Mouse (Mus musculus): ENCODE measurements around the gene Zc3h18. TPM values are rescaled to one million over a fixed set of nuclear protein-coding genes. Genes with fewer than 3 reads are reported as not detected.

The Zc3h18 gene
- total and polyA plus RNA-seq, 3 experiments = 11.2 to 22.1 (median 21.8) TPM

DNA sequence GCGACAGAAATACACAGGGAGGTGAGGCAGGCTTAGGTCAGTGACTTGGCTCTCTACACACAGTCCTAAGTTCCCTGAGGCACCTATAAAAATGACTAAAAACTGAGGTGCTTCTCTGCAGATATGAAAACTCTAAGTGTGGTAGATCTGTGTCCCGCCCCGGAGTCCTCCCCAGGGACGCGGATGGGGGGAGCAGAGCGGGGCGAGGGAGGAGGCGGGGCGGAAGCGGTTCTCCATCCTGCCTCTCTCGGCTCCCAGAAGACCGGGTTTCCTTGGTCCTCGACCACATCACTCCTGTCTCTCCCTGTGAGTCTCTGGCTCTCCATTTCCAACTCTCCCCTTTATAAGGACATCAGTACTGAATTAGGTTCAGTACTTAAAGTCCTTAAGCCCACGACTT, 32.7 kb upstream of the Zc3h18 start:
- H3K4me1 ChIP-seq (ENCODE audit: control insufficient read depth, insufficient read depth, low read length) = peaks cover 13% of the 10 kb centered on the region
- H3K4me3 ChIP-seq = peak overlapping the region; percentile 26; the same call in 1 of the 2 replicates
- H3K27ac ChIP-seq = peak overlapping the region; percentile 49; the same call in 1 of the 2 replicates
- DNase-seq = peak; percentile 61 to 62
- intact Hi-C loops (cut with DNase I) = loop anchor here (2.0 kb wide), 1 partner anchor 25 kb away; no protein-coding TSS in a partner anchor
- H3K79me2 ChIP-seq (replicated peaks; ENCODE audit: control insufficient read depth, insufficient read depth, low read length) = no peaks in the 10 kb centered on the region
- 1% methylated on average over 14 of the region's 14 CpGs for WGBS
- no peak overlapping the region for H3K9ac ChIP-seq (ENCODE audit: low read depth, low read length)
- no peaks in the 10 kb centered on the region for H3K36me3 ChIP-seq (ENCODE audit: control insufficient read depth, insufficient read depth, low read length)
- peak; percentile 54; the same call in 1 of the 2 replicates for TF ChIP-seq POLR2A (IDR thresholded peaks at IDR 0.05; ENCODE audit: insufficient read depth, low read depth, low read length)
- no peak for TF ChIP-seq CTCF (IDR thresholded peaks at IDR 0.05)
- H3K27me3 ChIP-seq (ENCODE audit: control insufficient read depth, insufficient read depth, low read length) = no peaks in the 10 kb centered on the region

DNA sequence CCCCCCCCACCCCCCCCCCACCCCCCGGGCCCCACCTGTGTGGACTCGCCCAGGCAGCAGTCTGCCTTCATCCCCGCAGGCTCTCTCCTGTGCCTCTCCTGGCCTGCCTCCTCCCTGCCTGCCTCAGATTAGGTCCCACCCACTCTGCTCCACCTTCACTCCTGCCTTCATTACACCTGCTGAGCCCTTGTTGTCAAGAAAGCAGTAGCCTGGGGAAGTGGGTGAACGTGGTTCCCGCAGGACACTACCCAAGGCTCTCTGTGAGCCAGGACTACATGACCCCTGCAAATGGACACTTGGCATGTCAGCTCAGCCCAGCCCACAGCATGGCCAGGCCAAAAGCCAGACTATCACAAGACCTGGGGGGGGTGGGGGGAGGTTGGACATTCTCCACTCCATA, 32.2 kb upstream of the Zc3h18 start:
- no peak overlapping the region for H3K4me3 ChIP-seq
- H3K4me1 ChIP-seq (ENCODE audit: control insufficient read depth, insufficient read depth, low read length) = peaks cover 13% of the 10 kb centered on the region
- H3K27ac ChIP-seq = no peak overlapping the region
- TF ChIP-seq EP300 (IDR thresholded peaks at IDR 0.05; ENCODE audit: insufficient read depth, low read depth, low read length) (no peak), POLR2A (IDR thresholded peaks at IDR 0.05; ENCODE audit: insufficient read depth, low read depth, low read length) (no peak), CTCF (IDR thresholded peaks at IDR 0.05) (no peak)
- H3K36me3 ChIP-seq (ENCODE audit: control insufficient read depth, insufficient read depth, low read length) = no peaks in the 10 kb centered on the region
- WGBS = 8% methylated on average over 3 of the region's 5 CpGs
- no peak for DNase-seq
- no peaks in the 10 kb centered on the region for H3K79me2 ChIP-seq (replicated peaks; ENCODE audit: control insufficient read depth, insufficient read depth, low read length)
- intact Hi-C loops (cut with DNase I) = no loop called here
- H3K9ac ChIP-seq (ENCODE audit: low read depth, low read length) = no peak overlapping the region
- no peaks in the 10 kb centered on the region for H3K27me3 ChIP-seq (ENCODE audit: control insufficient read depth, insufficient read depth, low read length)

DNA sequence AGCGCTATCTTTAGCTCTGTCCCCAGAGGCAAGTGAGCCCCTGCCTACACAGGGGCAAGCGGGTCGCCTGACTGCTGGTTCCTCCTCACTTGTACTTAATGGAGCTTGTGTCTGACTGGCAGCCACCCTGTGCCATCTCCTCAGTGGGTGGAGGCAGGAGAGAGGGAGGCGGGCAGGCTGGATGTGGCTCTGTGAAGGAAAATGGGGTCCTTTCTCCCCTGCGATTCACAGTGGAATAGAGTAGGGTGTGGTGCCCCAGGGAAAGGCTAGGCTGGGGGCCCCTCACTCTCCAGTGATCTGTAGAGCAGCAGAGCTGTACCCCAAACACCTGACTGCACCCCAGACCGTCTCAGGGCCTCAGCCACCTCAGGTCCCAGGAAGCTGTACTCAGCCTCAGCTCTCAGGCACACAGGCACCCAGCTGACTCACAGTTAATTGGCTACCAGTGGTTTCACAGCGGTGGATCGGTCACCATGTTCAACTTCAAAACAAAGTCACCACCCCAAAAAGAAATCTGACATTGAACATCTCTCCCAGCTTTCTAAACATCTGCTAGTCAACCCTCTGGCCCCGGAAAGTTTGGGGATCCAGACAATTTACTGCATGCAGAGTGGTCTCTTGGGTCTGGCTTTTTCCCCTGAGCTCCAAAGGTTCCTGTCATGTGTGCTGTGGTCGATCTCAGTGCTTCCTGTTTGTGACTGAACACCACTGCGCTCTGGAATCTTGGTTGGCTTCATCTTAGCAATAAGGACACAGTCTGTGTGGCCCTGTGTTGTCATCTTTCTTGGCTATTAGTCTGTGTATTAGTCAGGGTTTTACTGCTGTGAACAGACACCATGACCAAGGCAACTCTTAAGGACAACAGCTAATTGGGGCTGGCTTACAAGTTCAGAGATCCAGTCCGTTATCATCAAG, 31.0 kb upstream of the Zc3h18 start:
- WGBS = 59% methylated on average over 12 of the region's 12 CpGs
- intact Hi-C loops (cut with DNase I) = no loop called here
- Histone ChIP-seq H3K4me1 (ENCODE audit: control insufficient read depth, insufficient read depth, low read length) (peaks cover 13% of the 10 kb centered on the region), H3K4me3 (no peak overlapping the region), H3K36me3 (ENCODE audit: control insufficient read depth, insufficient read depth, low read length) (no peaks in the 10 kb centered on the region), H3K27ac (no peak overlapping the region), H3K9ac (ENCODE audit: low read depth, low read length) (no peak overlapping the region), H3K27me3 (ENCODE audit: control insufficient read depth, insufficient read depth, low read length) (no peaks in the 10 kb centered on the region), H3K79me2 (replicated peaks; ENCODE audit: control insufficient read depth, insufficient read depth, low read length) (no peaks in the 10 kb centered on the region)
- DNase-seq = no peak
- TF ChIP-seq EP300 (IDR thresholded peaks at IDR 0.05; ENCODE audit: insufficient read depth, low read depth, low read length) (no peak), POLR2A (IDR thresholded peaks at IDR 0.05; ENCODE audit: insufficient read depth, low read depth, low read length) (no peak), CTCF (IDR thresholded peaks at IDR 0.05) (no peak)

DNA sequence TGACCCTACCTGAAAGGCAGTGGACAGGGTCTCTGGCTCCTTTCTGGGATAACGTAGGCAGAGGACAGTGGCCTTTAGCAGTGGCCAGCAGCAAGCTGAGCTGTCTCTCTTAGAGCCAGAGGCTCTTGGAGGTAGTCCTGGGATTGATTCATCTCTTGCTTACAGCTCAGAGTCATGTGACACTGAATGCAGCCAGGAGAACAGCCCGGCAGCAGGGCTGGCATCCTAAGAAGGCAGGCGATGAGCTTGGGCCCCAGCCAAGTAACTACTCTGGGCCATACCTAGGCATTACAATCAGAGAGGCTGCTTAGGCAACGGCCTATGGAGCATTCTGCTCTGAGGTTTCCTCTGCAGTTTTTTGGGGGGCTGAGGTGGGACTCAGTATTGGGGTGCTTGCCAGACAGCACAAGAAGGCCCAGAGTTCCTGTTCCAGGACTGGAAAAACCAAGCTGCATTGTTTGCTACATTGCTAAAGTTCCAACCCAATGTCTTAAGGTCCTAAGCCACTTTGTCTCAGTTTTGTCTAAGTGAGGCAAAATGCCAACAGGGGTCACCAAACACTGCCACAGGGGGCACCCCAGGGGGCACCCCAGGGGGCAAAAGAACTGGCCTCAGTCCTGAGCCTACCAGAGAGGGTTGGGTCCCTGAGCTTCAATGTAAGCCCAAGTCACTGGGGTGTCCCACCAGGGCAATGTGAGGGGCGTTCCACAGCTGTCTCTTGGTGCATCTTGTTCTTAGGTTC, 28.4 kb upstream of the Zc3h18 start:
- intact Hi-C loops (cut with DNase I) = no loop called here
- no peak overlapping the region for H3K4me3 ChIP-seq
- H3K4me1 ChIP-seq (ENCODE audit: control insufficient read depth, insufficient read depth, low read length) = peaks cover 9% of the 10 kb centered on the region
- peak in 1 of 2 experiments; percentile 65 for DNase-seq
- WGBS = 50% methylated on average over 5 of the region's 5 CpGs
- no peak overlapping the region for H3K27ac ChIP-seq
- no peak overlapping the region for H3K9ac ChIP-seq (ENCODE audit: low read depth, low read length)
- no peaks in the 10 kb centered on the region for H3K36me3 ChIP-seq (ENCODE audit: control insufficient read depth, insufficient read depth, low read length)
- H3K27me3 ChIP-seq (ENCODE audit: control insufficient read depth, insufficient read depth, low read length) = no peaks in the 10 kb centered on the region
- no peak for TF ChIP-seq POLR2A (IDR thresholded peaks at IDR 0.05; ENCODE audit: insufficient read depth, low read depth, low read length)
- TF ChIP-seq CTCF (IDR thresholded peaks at IDR 0.05) = no peak
- TF ChIP-seq EP300 (IDR thresholded peaks at IDR 0.05; ENCODE audit: insufficient read depth, low read depth, low read length) = no peak
- no peaks in the 10 kb centered on the region for H3K79me2 ChIP-seq (replicated peaks; ENCODE audit: control insufficient read depth, insufficient read depth, low read length)

DNA sequence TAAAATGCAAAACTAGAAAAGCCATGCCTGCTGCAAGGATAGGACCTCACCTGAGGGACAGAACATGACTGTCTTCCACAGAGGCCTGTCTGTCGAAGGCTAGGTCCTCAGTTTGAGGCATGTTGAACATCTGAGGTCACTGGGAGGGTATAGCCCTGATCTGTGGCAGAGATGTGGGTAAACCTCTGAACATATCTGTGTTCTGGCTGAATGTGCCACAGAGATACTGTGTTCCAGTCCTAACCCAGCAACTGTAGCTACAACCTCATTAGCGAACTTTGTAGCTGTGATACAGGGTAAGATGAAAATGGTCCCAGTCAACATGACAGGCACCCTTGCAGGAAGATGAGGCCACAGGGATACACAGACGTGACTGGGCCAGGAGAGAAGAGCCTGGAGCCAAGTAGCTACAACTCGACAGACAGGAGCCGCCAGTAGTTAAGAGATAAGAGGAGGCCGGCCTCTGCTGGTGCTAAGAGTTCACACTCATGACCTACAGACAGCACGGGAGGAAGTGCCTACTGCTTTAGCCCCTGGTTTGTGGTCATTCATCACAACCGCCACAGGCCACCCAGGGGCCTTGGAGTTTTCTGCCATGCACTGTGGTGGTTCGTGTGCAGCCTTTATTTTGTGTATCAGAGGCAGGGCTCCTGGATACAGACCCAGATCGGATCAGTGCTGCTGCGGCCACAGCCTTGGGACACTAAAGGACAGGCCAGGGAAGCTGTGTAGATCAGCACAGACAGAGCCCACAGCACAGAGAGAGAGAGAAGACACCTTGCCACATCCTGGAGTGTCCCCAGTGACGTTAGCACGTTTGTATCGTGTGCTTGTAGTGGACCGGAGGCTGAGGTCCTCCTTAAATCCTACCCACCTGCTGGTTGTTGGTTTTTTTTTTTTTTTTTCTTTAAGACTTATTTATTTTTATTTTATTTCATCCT, 26.8 kb upstream of the Zc3h18 start:
- WGBS = 41% methylated on average over 15 of the region's 15 CpGs
- Histone ChIP-seq H3K9ac (ENCODE audit: low read depth, low read length) (no peak overlapping the region), H3K79me2 (replicated peaks; ENCODE audit: control insufficient read depth, insufficient read depth, low read length) (no peaks in the 10 kb centered on the region), H3K27ac (no peak overlapping the region), H3K4me1 (ENCODE audit: control insufficient read depth, insufficient read depth, low read length) (peaks cover 3% of the 10 kb centered on the region; the same call in 1 of the 2 replicates), H3K36me3 (ENCODE audit: control insufficient read depth, insufficient read depth, low read length) (no peaks in the 10 kb centered on the region), H3K27me3 (ENCODE audit: control insufficient read depth, insufficient read depth, low read length) (no peaks in the 10 kb centered on the region), H3K4me3 (no peak overlapping the region)
- peak in 1 of 2 experiments; percentile 36 for DNase-seq
- intact Hi-C loops (cut with DNase I) = no loop called here
- TF ChIP-seq EP300 (IDR thresholded peaks at IDR 0.05; ENCODE audit: insufficient read depth, low read depth, low read length) = no peak
